Mouse (Mus musculus): ENCODE measurements around the gene Ncbp3. TPM values are rescaled to one million over a fixed set of nuclear protein-coding genes. Genes with fewer than 3 reads are reported as not detected.
A peak's percentile ranks its signal among the peaks of the same experiment; 100 is the strongest.

Ncbp3 gene
- polyA plus RNA-seq, 1 experiment from 2014 or later, result 11.8 TPM

- H3K4me3 ChIP-seq (ENCODE audit: low read depth, low read length), result no peak overlapping the region
- DNase-seq (ENCODE audit: low spot score) (no peak), ATAC-seq (replicated peaks; ENCODE audit: low FRiP score) (no peak)
- H3K4me2 ChIP-seq, result no peak overlapping the region
- H3K9ac ChIP-seq (ENCODE audit: low read depth, low read length), result no peak overlapping the region
- H3K27me3 ChIP-seq (replicated peaks; ENCODE audit: control insufficient read depth, insufficient read depth, low read length), result peaks cover 6% of the 10 kb centered on the region
- no peak overlapping the region for H3K27ac ChIP-seq (ENCODE audit: low read depth, low read length)
- H3K4me1 ChIP-seq (replicated peaks; ENCODE audit: control insufficient read depth, insufficient read depth, low read length), result 0 out of 2 replicates have a peak, but pooled peaks cover 5% of the 10 kb centered on the region
- H3K9me3 ChIP-seq (ENCODE audit: control insufficient read depth, low read length), result no peaks in the 10 kb centered on the region
- 74% methylated on average over 5 of the region's 5 CpGs for WGBS
- no peaks in the 10 kb centered on the region for H3K36me3 ChIP-seq (ENCODE audit: control insufficient read depth, insufficient read depth, low read length)
These were observed 33.6 kb upstream of the Ncbp3 start for GRCm38 (mm10) chr11:73013981-73014380.

GRCm38 (mm10) chr11:73014831-73015344, 32.7 kb upstream of the Ncbp3 start:
- DNase-seq (ENCODE audit: low spot score) (no peak), ATAC-seq (replicated peaks; ENCODE audit: low FRiP score) (no peak)
- Histone ChIP-seq H3K4me2 (no peak overlapping the region), H3K27ac (ENCODE audit: low read depth, low read length) (no peak overlapping the region), H3K9me3 (ENCODE audit: control insufficient read depth, low read length) (no peaks in the 10 kb centered on the region), H3K9ac (ENCODE audit: low read depth, low read length) (no peak overlapping the region), H3K4me1 (replicated peaks; ENCODE audit: control insufficient read depth, insufficient read depth, low read length) (0 out of 2 replicates have a peak, but pooled peaks cover 8% of the 10 kb centered on the region), H3K36me3 (ENCODE audit: control insufficient read depth, insufficient read depth, low read length) (no peaks in the 10 kb centered on the region), H3K27me3 (replicated peaks; ENCODE audit: control insufficient read depth, insufficient read depth, low read length) (peaks cover 15% of the 10 kb centered on the region), H3K4me3 (ENCODE audit: low read depth, low read length) (no peak overlapping the region)
- 85% methylated on average over 4 of the region's 4 CpGs for WGBS

GRCm38 (mm10) chr11:73015391-73016102, 32.0 kb upstream of the Ncbp3 start:
- Histone ChIP-seq H3K27ac (ENCODE audit: low read depth, low read length) (no peak overlapping the region), H3K9ac (ENCODE audit: low read depth, low read length) (no peak overlapping the region), H3K9me3 (ENCODE audit: control insufficient read depth, low read length) (no peaks in the 10 kb centered on the region), H3K4me2 (no peak overlapping the region), H3K4me3 (ENCODE audit: low read depth, low read length) (no peak overlapping the region), H3K4me1 (replicated peaks; ENCODE audit: control insufficient read depth, insufficient read depth, low read length) (0 out of 2 replicates have a peak, but pooled peaks cover 8% of the 10 kb centered on the region), H3K27me3 (replicated peaks; ENCODE audit: control insufficient read depth, insufficient read depth, low read length) (peaks cover 22% of the 10 kb centered on the region), H3K36me3 (ENCODE audit: control insufficient read depth, insufficient read depth, low read length) (no peaks in the 10 kb centered on the region)
- ATAC-seq (replicated peaks; ENCODE audit: low FRiP score) (no peak), DNase-seq (ENCODE audit: low spot score) (no peak)
- 79% methylated on average over 5 of the region's 5 CpGs for WGBS

- H3K9me3 ChIP-seq (ENCODE audit: control insufficient read depth, low read length), result no peaks in the 10 kb centered on the region
- 0 out of 2 replicates have a peak, but pooled peaks cover 8% of the 10 kb centered on the region for H3K4me1 ChIP-seq (replicated peaks; ENCODE audit: control insufficient read depth, insufficient read depth, low read length)
- ATAC-seq (replicated peaks; ENCODE audit: low FRiP score) (no peak), DNase-seq (ENCODE audit: low spot score) (no peak)
- H3K9ac ChIP-seq (ENCODE audit: low read depth, low read length), result no peak overlapping the region
- no peaks in the 10 kb centered on the region for H3K36me3 ChIP-seq (ENCODE audit: control insufficient read depth, insufficient read depth, low read length)
- no peak overlapping the region for H3K4me3 ChIP-seq (ENCODE audit: low read depth, low read length)
- 75% methylated on average over 6 of the region's 6 CpGs for WGBS
- peaks cover 27% of the 10 kb centered on the region for H3K27me3 ChIP-seq (replicated peaks; ENCODE audit: control insufficient read depth, insufficient read depth, low read length)
- H3K4me2 ChIP-seq, result no peak overlapping the region
- H3K27ac ChIP-seq (ENCODE audit: low read depth, low read length), result no peak overlapping the region
These were observed 31.5 kb upstream of the Ncbp3 start for GRCm38 (mm10) chr11:73016103-73016420.

- Histone ChIP-seq H3K36me3 (ENCODE audit: control insufficient read depth, insufficient read depth, low read length) (no peaks in the 10 kb centered on the region), H3K4me1 (replicated peaks; ENCODE audit: control insufficient read depth, insufficient read depth, low read length) (0 out of 2 replicates have a peak, but pooled peaks cover 8% of the 10 kb centered on the region), H3K4me2 (peak within 1 kb of the TSS; percentile 100), H3K4me3 (ENCODE audit: low read depth, low read length) (peak within 1 kb of the TSS; percentile 67), H3K27ac (ENCODE audit: low read depth, low read length) (no peak within 1 kb of the TSS), H3K9ac (ENCODE audit: low read depth, low read length) (peak within 1 kb of the TSS; percentile 55), H3K9me3 (ENCODE audit: control insufficient read depth, low read length) (no peaks in the 10 kb centered on the region), H3K27me3 (replicated peaks; ENCODE audit: control insufficient read depth, insufficient read depth, low read length) (peaks cover 30% of the 10 kb centered on the region)
- peak; percentile 95 for ATAC-seq (replicated peaks; ENCODE audit: low FRiP score)
- WGBS, result 1% methylated on average over 57 of the region's 57 CpGs
- DNase-seq (ENCODE audit: low spot score), result peak; percentile 92
These were observed 29.0 kb upstream of the Ncbp3 start, which contains the start of gene Camkk1 for GRCm38 (mm10) chr11:73018471-73019146. Gene Camkk1, plus strand, starts transcription at chr11:73019008.

- Histone ChIP-seq H3K4me1 (replicated peaks; ENCODE audit: control insufficient read depth, insufficient read depth, low read length) (peaks cover 11% of the 10 kb centered on the region), H3K27me3 (replicated peaks; ENCODE audit: control insufficient read depth, insufficient read depth, low read length) (peaks cover 30% of the 10 kb centered on the region), H3K36me3 (ENCODE audit: control insufficient read depth, insufficient read depth, low read length) (no peaks in the 10 kb centered on the region), H3K9ac (ENCODE audit: low read depth, low read length) (peak overlapping the region; percentile 55), H3K4me3 (ENCODE audit: low read depth, low read length) (peak overlapping the region; percentile 67), H3K9me3 (ENCODE audit: control insufficient read depth, low read length) (no peaks in the 10 kb centered on the region), H3K4me2 (peak overlapping the region; percentile 100), H3K27ac (ENCODE audit: low read depth, low read length) (no peak overlapping the region)
- WGBS, result 1% methylated on average over 46 of the region's 46 CpGs
- DNase-seq (ENCODE audit: low spot score), result no peak
- ATAC-seq (replicated peaks; ENCODE audit: low FRiP score), result peak; percentile 16
These were observed 28.3 kb upstream of the Ncbp3 start for GRCm38 (mm10) chr11:73019147-73019795.

- no peak overlapping the region for H3K9ac ChIP-seq (ENCODE audit: low read depth, low read length)
- no peak overlapping the region for H3K4me2 ChIP-seq
- no peak for DNase-seq (ENCODE audit: low spot score)
- WGBS, result 63% methylated on average over 7 of the region's 7 CpGs
- peaks cover 20% of the 10 kb centered on the region for H3K4me1 ChIP-seq (replicated peaks; ENCODE audit: control insufficient read depth, insufficient read depth, low read length)
- H3K9me3 ChIP-seq (ENCODE audit: control insufficient read depth, low read length), result no peaks in the 10 kb centered on the region
- H3K27me3 ChIP-seq (replicated peaks; ENCODE audit: control insufficient read depth, insufficient read depth, low read length), result peaks cover 30% of the 10 kb centered on the region
- no peak overlapping the region for H3K27ac ChIP-seq (ENCODE audit: low read depth, low read length)
- H3K36me3 ChIP-seq (ENCODE audit: control insufficient read depth, insufficient read depth, low read length), result no peaks in the 10 kb centered on the region
- ATAC-seq (replicated peaks; ENCODE audit: low FRiP score), result no peak
- no peak overlapping the region for H3K4me3 ChIP-seq (ENCODE audit: low read depth, low read length)
These were observed 26.4 kb upstream of the Ncbp3 start for GRCm38 (mm10) chr11:73020953-73021800.

- no peak for ATAC-seq (replicated peaks; ENCODE audit: low FRiP score)
These were observed 24.5 kb upstream of the Ncbp3 start for GRCm38 (mm10) chr11:73023099-73023498.

More at GRCm38 (mm10) chr11:73023099-73023498, 24.5 kb upstream of the Ncbp3 start:
- Histone ChIP-seq H3K9ac (ENCODE audit: low read depth, low read length) (no peak overlapping the region), H3K4me3 (ENCODE audit: low read depth, low read length) (no peak overlapping the region), H3K27ac (ENCODE audit: low read depth, low read length) (no peak overlapping the region), H3K4me1 (replicated peaks; ENCODE audit: control insufficient read depth, insufficient read depth, low read length) (peaks cover 24% of the 10 kb centered on the region), H3K27me3 (replicated peaks; ENCODE audit: control insufficient read depth, insufficient read depth, low read length) (peaks cover 25% of the 10 kb centered on the region), H3K9me3 (ENCODE audit: control insufficient read depth, low read length) (no peaks in the 10 kb centered on the region), H3K4me2 (no peak overlapping the region), H3K36me3 (ENCODE audit: control insufficient read depth, insufficient read depth, low read length) (no peaks in the 10 kb centered on the region)
- no peak for DNase-seq (ENCODE audit: low spot score)
- 69% methylated on average over 9 of the region's 9 CpGs for WGBS
